Mouse (Mus musculus): Measurements from ENCODE around the gene Kif1bp. TPM values are rescaled to one million over a fixed set of nuclear protein-coding genes. Genes with fewer than 3 reads are reported as not detected.

Gene Kif1bp
- polyA plus RNA-seq, 1 experiment, result 28.3 TPM

- H3K27me3 ChIP-seq (ENCODE audit: control insufficient read depth, insufficient read depth, low read length, poor library complexity, severe bottlenecking), result no peaks in the 10 kb centered on the region
- H3K36me3 ChIP-seq (ENCODE audit: control insufficient read depth, insufficient read depth, low read length, poor library complexity, severe bottlenecking), result no peaks in the 10 kb centered on the region
- no peak overlapping the region for H3K4me3 ChIP-seq (ENCODE audit: low read depth, low read length)
- no peak overlapping the region for H3K9ac ChIP-seq (ENCODE audit: low read depth, poor library complexity, severe bottlenecking)
- H3K9me3 ChIP-seq (replicated peaks; ENCODE audit: control insufficient read depth, insufficient read depth, low read length, poor library complexity, severe bottlenecking), result no peaks in the 10 kb centered on the region
- H3K4me1 ChIP-seq (ENCODE audit: control insufficient read depth, insufficient read depth, low read length), result peaks cover 7% of the 10 kb centered on the region
- TF ChIP-seq POLR2A (IDR thresholded peaks at IDR 0.05; ENCODE audit: insufficient read depth, low read length) (no peak), CTCF (IDR thresholded peaks at IDR 0.05; ENCODE audit: low read depth, low read length) (no peak), EP300 (IDR thresholded peaks at IDR 0.05; ENCODE audit: insufficient read depth, low read depth, low read length) (no peak)
- H3K27ac ChIP-seq (ENCODE audit: insufficient read depth, low read length), result no peak overlapping the region
Observed at GRCm38 (mm10) chr10:62512855-62513254, 65.4 kb downstream of the Kif1bp start.

- H3K36me3 ChIP-seq (ENCODE audit: control insufficient read depth, insufficient read depth, low read length, poor library complexity, severe bottlenecking), result no peaks in the 10 kb centered on the region
- no peaks in the 10 kb centered on the region for H3K9me3 ChIP-seq (replicated peaks; ENCODE audit: control insufficient read depth, insufficient read depth, low read length, poor library complexity, severe bottlenecking)
Observed at GRCm38 (mm10) chr10:62511528-62511927, 66.7 kb downstream of the Kif1bp start.

GRCm38 (mm10) chr10:62509032-62509656, 69.1 kb downstream of the Kif1bp start:
- no peak overlapping the region for H3K27ac ChIP-seq (ENCODE audit: insufficient read depth, low read length)
- no peak overlapping the region for H3K4me3 ChIP-seq (ENCODE audit: low read depth, low read length)
- H3K36me3 ChIP-seq (ENCODE audit: control insufficient read depth, insufficient read depth, low read length, poor library complexity, severe bottlenecking), result no peaks in the 10 kb centered on the region
- peaks cover 2% of the 10 kb centered on the region for H3K4me1 ChIP-seq (ENCODE audit: control insufficient read depth, insufficient read depth, low read length)
- TF ChIP-seq EP300 (IDR thresholded peaks at IDR 0.05; ENCODE audit: insufficient read depth, low read depth, low read length) (no peak), POLR2A (IDR thresholded peaks at IDR 0.05; ENCODE audit: insufficient read depth, low read length) (no peak), CTCF (IDR thresholded peaks at IDR 0.05; ENCODE audit: low read depth, low read length) (no peak)
- H3K9me3 ChIP-seq (replicated peaks; ENCODE audit: control insufficient read depth, insufficient read depth, low read length, poor library complexity, severe bottlenecking), result no peaks in the 10 kb centered on the region
- H3K9ac ChIP-seq (ENCODE audit: low read depth, poor library complexity, severe bottlenecking), result no peak overlapping the region
- H3K27me3 ChIP-seq (ENCODE audit: control insufficient read depth, insufficient read depth, low read length, poor library complexity, severe bottlenecking), result no peaks in the 10 kb centered on the region

More at GRCm38 (mm10) chr10:62511528-62511927, 66.7 kb downstream of the Kif1bp start:
- no peak overlapping the region for H3K4me3 ChIP-seq (ENCODE audit: low read depth, low read length)
- no peak for TF ChIP-seq CTCF (IDR thresholded peaks at IDR 0.05; ENCODE audit: low read depth, low read length)
- no peak overlapping the region for H3K9ac ChIP-seq (ENCODE audit: low read depth, poor library complexity, severe bottlenecking)
- H3K27ac ChIP-seq (ENCODE audit: insufficient read depth, low read length), result no peak overlapping the region
- H3K4me1 ChIP-seq (ENCODE audit: control insufficient read depth, insufficient read depth, low read length), result peaks cover 5% of the 10 kb centered on the region
- no peaks in the 10 kb centered on the region for H3K27me3 ChIP-seq (ENCODE audit: control insufficient read depth, insufficient read depth, low read length, poor library complexity, severe bottlenecking)

- no peak overlapping the region for H3K9ac ChIP-seq (ENCODE audit: low read depth, poor library complexity, severe bottlenecking)
- no peak overlapping the region for H3K27ac ChIP-seq (ENCODE audit: insufficient read depth, low read length)
Observed at GRCm38 (mm10) chr10:62508459-62508858, 69.8 kb downstream of the Kif1bp start.

GRCm38 (mm10) chr10:62507591-62508308, 70.5 kb downstream of the Kif1bp start:
- no peaks in the 10 kb centered on the region for H3K4me1 ChIP-seq (ENCODE audit: control insufficient read depth, insufficient read depth, low read length)
- H3K9me3 ChIP-seq (replicated peaks; ENCODE audit: control insufficient read depth, insufficient read depth, low read length, poor library complexity, severe bottlenecking), result no peaks in the 10 kb centered on the region
- TF ChIP-seq POLR2A (IDR thresholded peaks at IDR 0.05; ENCODE audit: insufficient read depth, low read length) (no peak), EP300 (IDR thresholded peaks at IDR 0.05; ENCODE audit: insufficient read depth, low read depth, low read length) (no peak), CTCF (IDR thresholded peaks at IDR 0.05; ENCODE audit: low read depth, low read length) (no peak)
- H3K9ac ChIP-seq (ENCODE audit: low read depth, poor library complexity, severe bottlenecking), result no peak overlapping the region
- no peak overlapping the region for H3K4me3 ChIP-seq (ENCODE audit: low read depth, low read length)
- H3K27ac ChIP-seq (ENCODE audit: insufficient read depth, low read length), result no peak overlapping the region
- H3K27me3 ChIP-seq (ENCODE audit: control insufficient read depth, insufficient read depth, low read length, poor library complexity, severe bottlenecking), result no peaks in the 10 kb centered on the region
- no peaks in the 10 kb centered on the region for H3K36me3 ChIP-seq (ENCODE audit: control insufficient read depth, insufficient read depth, low read length, poor library complexity, severe bottlenecking)

More at GRCm38 (mm10) chr10:62508459-62508858, 69.8 kb downstream of the Kif1bp start:
- Histone ChIP-seq H3K4me1 (ENCODE audit: control insufficient read depth, insufficient read depth, low read length) (no peaks in the 10 kb centered on the region), H3K9me3 (replicated peaks; ENCODE audit: control insufficient read depth, insufficient read depth, low read length, poor library complexity, severe bottlenecking) (no peaks in the 10 kb centered on the region), H3K27me3 (ENCODE audit: control insufficient read depth, insufficient read depth, low read length, poor library complexity, severe bottlenecking) (no peaks in the 10 kb centered on the region), H3K36me3 (ENCODE audit: control insufficient read depth, insufficient read depth, low read length, poor library complexity, severe bottlenecking) (no peaks in the 10 kb centered on the region), H3K4me3 (ENCODE audit: low read depth, low read length) (peak overlapping the region; percentile 6; the same call in 1 of the 2 replicates)
- no peak for TF ChIP-seq CTCF (IDR thresholded peaks at IDR 0.05; ENCODE audit: low read depth, low read length)
- TF ChIP-seq POLR2A (IDR thresholded peaks at IDR 0.05; ENCODE audit: insufficient read depth, low read length), result no peak
- TF ChIP-seq EP300 (IDR thresholded peaks at IDR 0.05; ENCODE audit: insufficient read depth, low read depth, low read length), result no peak

GRCm38 (mm10) chr10:62507071-62507470, 71.2 kb downstream of the Kif1bp start:
- H3K9ac ChIP-seq (ENCODE audit: low read depth, poor library complexity, severe bottlenecking), result no peak overlapping the region
- no peaks in the 10 kb centered on the region for H3K36me3 ChIP-seq (ENCODE audit: control insufficient read depth, insufficient read depth, low read length, poor library complexity, severe bottlenecking)
- no peak overlapping the region for H3K27ac ChIP-seq (ENCODE audit: insufficient read depth, low read length)
- H3K9me3 ChIP-seq (replicated peaks; ENCODE audit: control insufficient read depth, insufficient read depth, low read length, poor library complexity, severe bottlenecking), result no peaks in the 10 kb centered on the region
- TF ChIP-seq EP300 (IDR thresholded peaks at IDR 0.05; ENCODE audit: insufficient read depth, low read depth, low read length) (no peak), CTCF (IDR thresholded peaks at IDR 0.05; ENCODE audit: low read depth, low read length) (no peak), POLR2A (IDR thresholded peaks at IDR 0.05; ENCODE audit: insufficient read depth, low read length) (no peak)
- no peaks in the 10 kb centered on the region for H3K4me1 ChIP-seq (ENCODE audit: control insufficient read depth, insufficient read depth, low read length)
- no peaks in the 10 kb centered on the region for H3K27me3 ChIP-seq (ENCODE audit: control insufficient read depth, insufficient read depth, low read length, poor library complexity, severe bottlenecking)
- H3K4me3 ChIP-seq (ENCODE audit: low read depth, low read length), result no peak overlapping the region
